Mouse (Mus musculus) WW6 (cell line): ENCODE measurements around the gene Marveld1.
A peak's percentile ranks its signal among the peaks of the same experiment; 100 is the strongest.

Source experiments
- DNase-seq: peaks from one replicate; pipeline ENCODE4 v3.0.0-alpha.2; 2013; ENCODE audit warnings: low read depth, low spot score

Marveld1 gene

DNA sequence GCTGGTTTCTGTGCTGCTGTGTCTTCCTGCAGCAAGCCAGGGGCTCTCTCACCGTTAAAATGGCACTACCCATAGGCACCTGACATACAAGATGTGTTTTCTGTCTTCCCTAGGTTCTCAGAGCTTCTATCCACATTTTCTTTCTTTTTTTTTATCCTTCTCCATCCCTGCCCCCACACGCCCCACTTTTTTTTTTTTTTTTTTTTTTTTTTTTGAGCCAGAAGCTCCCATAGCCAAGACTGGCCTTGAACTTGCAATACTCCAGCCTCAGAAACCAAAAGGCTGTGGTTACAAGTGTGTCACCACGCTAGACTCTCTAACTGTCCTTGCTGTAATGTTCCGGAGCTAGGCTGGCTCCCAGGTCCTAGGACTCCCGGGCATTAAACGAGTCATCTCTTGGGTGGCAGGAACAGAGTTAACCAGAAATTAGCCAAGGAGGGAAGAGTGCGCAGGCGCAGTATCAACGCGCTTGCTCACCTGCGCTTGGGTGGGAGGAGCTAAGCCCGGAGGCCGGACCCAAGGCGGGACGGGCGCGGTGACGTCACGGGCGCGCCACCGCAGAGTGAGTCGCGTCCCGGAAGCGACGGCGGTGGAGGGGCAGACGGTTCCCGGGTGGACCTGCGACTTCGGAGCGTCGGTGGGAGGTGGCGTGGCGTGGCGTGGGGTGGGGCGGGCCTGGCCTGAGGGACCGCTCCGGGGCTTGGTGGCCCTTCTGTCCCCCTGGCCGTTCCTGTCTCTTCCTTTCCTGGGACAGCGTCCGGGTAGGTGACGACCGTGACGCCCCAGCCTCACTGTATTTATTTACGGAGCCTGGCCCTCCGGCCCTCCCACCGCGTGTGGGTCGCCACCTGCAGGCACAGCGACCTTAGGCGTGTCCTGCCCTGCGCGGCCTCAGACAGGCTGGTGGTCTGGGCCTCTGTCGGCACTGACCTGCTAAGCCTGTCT, 23.1 kb downstream of the Marveld1 start:
- DNase-seq = peak; percentile 82

- no peak for DNase-seq
Observed at GRCm38 (mm10) chr19:42176841-42177240, 29.6 kb downstream of the Marveld1 start.

- DNase-seq = no peak
Observed at GRCm38 (mm10) chr19:42177461-42177860, 30.3 kb downstream of the Marveld1 start.

DNA sequence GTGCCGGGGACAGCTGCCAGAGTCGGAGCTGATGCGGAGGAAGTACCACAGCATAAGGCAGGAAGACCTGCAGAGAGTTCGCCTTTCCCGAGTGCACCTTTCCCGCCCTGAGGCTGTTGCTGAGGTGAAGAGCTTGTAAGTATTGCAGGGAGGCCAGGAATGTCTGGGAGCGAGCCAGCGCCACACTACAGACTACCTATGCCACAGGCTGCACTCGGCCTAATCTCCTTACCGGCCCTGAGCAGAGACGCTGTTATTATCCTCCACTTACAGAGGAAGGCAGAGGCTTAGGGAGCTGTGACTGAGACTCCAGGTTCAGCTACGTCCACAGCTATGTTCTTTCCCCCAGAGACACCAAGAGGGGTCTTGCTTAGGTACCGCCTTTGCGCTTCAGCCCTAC, 32.2 kb downstream of the Marveld1 start:
- no peak for DNase-seq

GRCm38 (mm10) chr19:42182673-42183072, 35.5 kb downstream of the Marveld1 start:
- no peak for DNase-seq

- DNase-seq = no peak
Observed at GRCm38 (mm10) chr19:42189735-42190134, 42.5 kb downstream of the Marveld1 start.

DNA sequence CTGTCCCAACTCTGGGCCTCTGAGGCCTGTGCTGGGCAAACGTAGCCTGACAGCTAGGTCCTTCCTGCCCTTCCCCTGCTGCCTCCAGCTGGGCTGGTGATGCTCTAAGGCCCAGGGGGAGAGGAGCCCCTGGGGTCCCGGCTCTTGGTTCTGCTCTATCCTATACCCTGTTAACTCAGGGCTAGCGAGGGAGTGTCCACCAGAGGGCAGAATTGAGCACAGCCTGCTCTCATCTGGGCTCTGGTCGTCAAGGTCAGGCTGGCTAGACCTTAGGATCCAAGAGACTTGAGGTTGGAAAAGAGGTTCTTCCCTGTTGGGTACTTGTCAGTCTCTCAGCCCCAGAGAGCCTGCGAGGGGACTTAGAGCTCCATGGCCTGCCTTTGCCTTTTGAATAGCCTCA, 43.3 kb downstream of the Marveld1 start:
- peak; percentile 33 for DNase-seq

DNA sequence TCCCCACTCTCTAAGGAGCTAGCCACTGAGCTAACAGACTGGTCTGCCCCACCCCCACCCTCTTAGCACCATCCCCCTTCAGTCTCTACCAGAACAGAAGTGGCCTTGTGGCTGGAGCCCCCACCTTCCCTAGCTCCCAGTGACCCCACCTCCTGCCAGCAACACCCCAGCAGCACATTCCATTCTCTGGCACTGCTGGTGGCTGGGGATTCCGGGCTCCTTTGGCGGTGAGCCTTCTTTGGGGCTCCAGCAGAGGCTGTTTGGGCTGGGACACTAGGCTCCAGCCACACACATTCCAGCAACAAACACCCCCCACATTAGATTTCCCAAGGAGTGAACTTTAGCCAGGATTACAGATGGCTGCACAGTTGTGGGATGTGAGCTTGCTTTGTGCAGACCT, 46.1 kb downstream of the Marveld1 start:
- DNase-seq = no peak

DNA sequence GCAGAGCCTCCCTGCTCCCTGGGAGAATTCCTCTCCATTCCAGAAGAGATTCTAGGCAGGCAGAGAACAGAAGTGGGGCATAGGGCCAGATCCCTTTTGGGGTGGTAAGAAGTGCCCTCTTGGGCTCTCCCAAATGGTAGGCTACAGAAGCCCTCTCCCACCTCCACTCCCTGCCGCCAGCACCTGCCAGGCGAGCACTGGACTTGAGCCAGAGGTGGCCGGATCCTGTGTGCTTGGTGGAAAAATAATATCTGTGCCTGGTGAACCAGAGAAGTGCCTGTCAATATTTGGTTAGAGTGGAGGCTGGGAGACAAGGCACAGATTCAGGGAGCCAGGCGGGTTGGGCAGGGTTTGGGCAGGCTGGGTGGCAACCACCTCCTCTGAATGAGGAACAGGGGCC, 49.2 kb downstream of the Marveld1 start:
- no peak for DNase-seq

GRCm38 (mm10) chr19:42197066-42197465, 49.9 kb downstream of the Marveld1 start:
- DNase-seq = no peak

- DNase-seq = no peak
Observed at GRCm38 (mm10) chr19:42198026-42198425, 50.8 kb downstream of the Marveld1 start.
